Mouse (Mus musculus) myocyte (in vitro differentiated cells): ENCODE measurements around the gene Chmp3. TPM values are rescaled to one million over a fixed set of nuclear protein-coding genes. Genes with fewer than 3 reads are reported as not detected.

Source experiments
- H3K27me3 ChIP-seq: one replicate; pipeline ENCODE4 v1.6.1; 2011; ENCODE audit not compliant: control insufficient read depth, insufficient read depth, insufficient read length
- H3K36me3 ChIP-seq: one replicate; pipeline ENCODE4 v1.6.1; 2011; ENCODE audit not compliant: control insufficient read depth, insufficient read depth
- H3K4me2 ChIP-seq: one replicate; pipeline ENCODE4 v1.6.1; 2011; ENCODE audit warnings: low read depth, control low read depth
- H3K4me3 ChIP-seq: one replicate; pipeline ENCODE4 v1.5.1; 2011; ENCODE audit warnings: mild to moderate bottlenecking, control low read depth, moderate library complexity
- H3K79me2 ChIP-seq: one replicate; pipeline ENCODE4 v1.6.1; 2011; ENCODE audit not compliant: control insufficient read depth, insufficient read depth
- H3ac ChIP-seq: one replicate; pipeline ENCODE4 v1.6.1; 2011; ENCODE audit not compliant: control insufficient read depth, insufficient read length
- CEBPB ChIP-seq: IDR thresholded peaks from 2 replicates; pipeline ENCODE4 v1.6.1; 2011; ENCODE audit warnings: mild to moderate bottlenecking, moderate library complexity; ENCODE audit not compliant: poor library complexity, insufficient read depth, severe bottlenecking
- E2F4 ChIP-seq: IDR thresholded peaks from one replicate; pipeline ENCODE4 v1.6.1; 2011; ENCODE audit warnings: mild to moderate bottlenecking, control low read depth, moderate library complexity; ENCODE audit not compliant: insufficient read depth
- MAX ChIP-seq: IDR thresholded peaks from one replicate; pipeline ENCODE4 v1.6.1; 2011; ENCODE audit warnings: low read depth, mild to moderate bottlenecking, control low read depth
- MYOD1 ChIP-seq, 3 experiments: IDR thresholded peaks; one replicate each; pipeline ENCODE4 v1.6.1; 2011; ENCODE audit warnings: control low read depth in 2 of 3, low read depth in 2 of 3, mild to moderate bottlenecking in 2 of 3, moderate library complexity in 1 of 3; ENCODE audit not compliant: insufficient read length in 2 of 3, control insufficient read depth in 1 of 3
- MYOG ChIP-seq, 3 experiments: IDR thresholded peaks; one replicate each; pipeline ENCODE4 v1.6.1; 2011; ENCODE audit warnings: control low read depth in 2 of 3, low read depth in 2 of 3, mild to moderate bottlenecking in 2 of 3; ENCODE audit not compliant: insufficient read length in 2 of 3, control insufficient read depth in 1 of 3, insufficient read depth in 1 of 3
- POLR2A ChIP-seq: IDR thresholded peaks from one replicate; pipeline ENCODE4 v1.6.1; 2011; ENCODE audit warnings: low read depth, mild to moderate bottlenecking, control low read depth, moderate library complexity; ENCODE audit not compliant: insufficient read length
- POLR2AphosphoS2 ChIP-seq: IDR thresholded peaks from one replicate; pipeline ENCODE4 v1.6.1; 2011; ENCODE audit warnings: low read depth, control low read depth; ENCODE audit not compliant: insufficient read length
- REST ChIP-seq: IDR thresholded peaks from one replicate; pipeline ENCODE4 v1.6.1; 2011; ENCODE audit warnings: mild to moderate bottlenecking, control low read depth, moderate library complexity; ENCODE audit not compliant: insufficient read depth, insufficient read length
- SRF ChIP-seq: IDR thresholded peaks from one replicate; pipeline ENCODE4 v1.6.1; 2011; ENCODE audit warnings: low read depth; ENCODE audit not compliant: control insufficient read depth, insufficient read length
- TCF12 ChIP-seq: IDR thresholded peaks from one replicate; pipeline ENCODE4 v1.6.1; 2011; ENCODE audit warnings: mild to moderate bottlenecking, control low read depth; ENCODE audit not compliant: poor library complexity, insufficient read depth, severe bottlenecking
- TCF3 ChIP-seq: IDR thresholded peaks from one replicate; pipeline ENCODE4 v1.6.1; 2011; ENCODE audit warnings: low read depth, control low read depth; ENCODE audit not compliant: insufficient read length
- USF1 ChIP-seq: IDR thresholded peaks from one replicate; pipeline ENCODE4 v1.6.1; 2011; ENCODE audit warnings: low read depth, mild to moderate bottlenecking, control low read depth, moderate library complexity
- polyA plus RNA-seq: library from polyadenylated mRNA; unstranded; fragments of >200 nt; fragmentation: generic; extraction: Trizol; gene quantifications from one replicate; pipeline ENCODE4 v1.2.1, GENCODE M21; 2012; ENCODE audit warnings: missing spikeins

Gene Chmp3
- polyA plus RNA-seq, 1 experiment = 53.2 TPM

- Histone ChIP-seq H3K27me3 (no peaks in the 10 kb centered on the region), H3K79me2 (no peaks in the 10 kb centered on the region), H3ac (no peak overlapping the region), H3K36me3 (no peaks in the 10 kb centered on the region), H3K4me2 (no peak overlapping the region), H3K4me3 (no peak overlapping the region)
- TF ChIP-seq MYOD1 (IDR thresholded peaks at IDR 0.05; ENCODE audit: control insufficient read depth in 1 of 3, insufficient read length in 2 of 3, low read depth in 2 of 3) (no peak), POLR2A (no peak), MAX (no peak), USF1 (no peak), TCF3 (no peak), TCF12 (no peak)
Measured at GRCm38 (mm10) chr6:71527826-71528225, 15.8 kb upstream of the Chmp3 start.

GRCm38 (mm10) chr6:71530176-71530575 lies 13.4 kb upstream of the Chmp3 start:
- no peak overlapping the region for H3ac ChIP-seq
- H3K4me3 ChIP-seq = no peak overlapping the region
- TF ChIP-seq USF1 (no peak), MYOG (IDR thresholded peaks at IDR 0.05; ENCODE audit: control insufficient read depth in 1 of 3, insufficient read depth in 1 of 3, insufficient read length in 2 of 3, low read depth in 2 of 3) (no peak)
- H3K36me3 ChIP-seq = no peaks in the 10 kb centered on the region
- H3K4me2 ChIP-seq = no peak overlapping the region
- H3K79me2 ChIP-seq = no peaks in the 10 kb centered on the region
- H3K27me3 ChIP-seq = no peaks in the 10 kb centered on the region

- Histone ChIP-seq H3ac (no peak overlapping the region), H3K4me2 (no peak overlapping the region)
Measured at GRCm38 (mm10) chr6:71537286-71537685, 6.3 kb upstream of the Chmp3 start.

GRCm38 (mm10) chr6:71555507-71555951 lies 11.9 kb downstream of the Chmp3 start:
- no peak overlapping the region for H3K4me2 ChIP-seq
- no peak overlapping the region for H3ac ChIP-seq
- TF ChIP-seq POLR2A (no peak), REST (no peak), POLR2AphosphoS2 (no peak), TCF12 (no peak), CEBPB (no peak), SRF (no peak), MAX (no peak), TCF3 (no peak), MYOD1 (IDR thresholded peaks at IDR 0.05; ENCODE audit: control insufficient read depth in 1 of 3, insufficient read length in 2 of 3, low read depth in 2 of 3) (no peak), E2F4 (no peak), MYOG (IDR thresholded peaks at IDR 0.05; ENCODE audit: control insufficient read depth in 1 of 3, insufficient read depth in 1 of 3, insufficient read length in 2 of 3, low read depth in 2 of 3) (no peak), USF1 (no peak)
- H3K79me2 ChIP-seq = peaks cover 9% of the 10 kb centered on the region
- no peak overlapping the region for H3K4me3 ChIP-seq
- H3K27me3 ChIP-seq = no peaks in the 10 kb centered on the region
- H3K36me3 ChIP-seq = no peaks in the 10 kb centered on the region

More at GRCm38 (mm10) chr6:71537286-71537685, 6.3 kb upstream of the Chmp3 start:
- Histone ChIP-seq H3K36me3 (no peaks in the 10 kb centered on the region), H3K79me2 (no peaks in the 10 kb centered on the region), H3K27me3 (no peaks in the 10 kb centered on the region), H3K4me3 (no peak overlapping the region)
- TF ChIP-seq POLR2AphosphoS2 = no peak
- TF ChIP-seq E2F4 = no peak
- no peak for TF ChIP-seq REST
- no peak for TF ChIP-seq CEBPB
- TF ChIP-seq MYOD1 (IDR thresholded peaks at IDR 0.05; ENCODE audit: control insufficient read depth in 1 of 3, insufficient read length in 2 of 3, low read depth in 2 of 3) = no peak
- TF ChIP-seq MYOG (IDR thresholded peaks at IDR 0.05; ENCODE audit: control insufficient read depth in 1 of 3, insufficient read depth in 1 of 3, insufficient read length in 2 of 3, low read depth in 2 of 3) = no peak
- no peak for TF ChIP-seq SRF
- no peak for TF ChIP-seq POLR2A
- no peak for TF ChIP-seq MAX
- TF ChIP-seq TCF3 = no peak
- TF ChIP-seq USF1 = no peak
- no peak for TF ChIP-seq TCF12

- Histone ChIP-seq H3K4me3 (no peak overlapping the region), H3K79me2 (no peaks in the 10 kb centered on the region), H3K4me2 (no peak overlapping the region), H3K36me3 (peaks cover 7% of the 10 kb centered on the region), H3ac (no peak overlapping the region), H3K27me3 (no peaks in the 10 kb centered on the region)
- TF ChIP-seq POLR2AphosphoS2 (no peak), TCF3 (no peak), MAX (no peak), REST (no peak), CEBPB (no peak), MYOD1 (IDR thresholded peaks at IDR 0.05; ENCODE audit: control insufficient read depth in 1 of 3, insufficient read length in 2 of 3, low read depth in 2 of 3) (no peak), USF1 (no peak), E2F4 (no peak), SRF (no peak)
Measured at GRCm38 (mm10) chr6:71556826-71557225, 13.2 kb downstream of the Chmp3 start.
